Comparison of ENCODE assay signal across 8 mouse cellular contexts in genomic region chr15:78962885-78963284, GRCm38 (mm10). TPM values are rescaled to one million over a fixed set of nuclear protein-coding genes. Genes with fewer than 3 reads are reported as not detected.
DNase-seq lines count a peak whose midpoint lies in the region; ATAC-seq and TF ChIP-seq lines count a peak whose summit lies in the region.

No protein-coding gene starts in this region.

- H3K9ac ChIP-seq in MEL (ENCODE audit: control insufficient read depth, low read depth, low read length, poor library complexity, severe bottlenecking), result no peak overlapping the region
- H3K9ac ChIP-seq in hindbrain, embryonic 15.5 days, result no peak overlapping the region
- no peak overlapping the region for H3K9ac ChIP-seq in liver, adult 2 months (ENCODE audit: low read depth, low read length)
- H3K9ac ChIP-seq in midbrain, postnatal 0 days (replicated peaks; ENCODE audit: low read length, poor library complexity, severe bottlenecking), result no peak overlapping the region

- TF ChIP-seq CTCF in MEL (IDR thresholded peaks at IDR 0.05 in 2 of 3, conservative IDR thresholded peaks at IDR 0.05 in 1 of 3; ENCODE audit: control insufficient read depth in 1 of 3, insufficient read depth in 1 of 3, low read depth in 2 of 3, low read length in 3 of 3, poor library complexity in 1 of 3, severe bottlenecking in 1 of 3), result peak; percentile 51 to 64 (median 56); a peak in 5 of 6 replicates
- TF ChIP-seq CTCF in gastrocnemius, adult 2 months (IDR thresholded peaks at IDR 0.05), result peak; percentile 77
- peak; percentile 90 for TF ChIP-seq CTCF in liver, adult 2 months (IDR thresholded peaks at IDR 0.05; ENCODE audit: low read depth, low read length)
- TF ChIP-seq CTCF in midbrain, postnatal 0 days (IDR thresholded peaks at IDR 0.05), result peak; percentile 85

- H3K79me2 ChIP-seq in MEL (ENCODE audit: control insufficient read depth, insufficient read depth, low read length, poor library complexity), result no peaks in the 10 kb centered on the region
- H3K79me2 ChIP-seq in liver, adult 2 months (ENCODE audit: control insufficient read depth, insufficient read depth, low read length), result no peaks in the 10 kb centered on the region

- DNase-seq in 416B (ENCODE audit: low read depth) (peak; percentile 76), MEL (ENCODE audit: low read depth, low spot score) (peak; percentile 56)
- DNase-seq in cerebellum, adult 9-10 months, result peak; percentile 89
- peak; percentile 83 for DNase-seq in gastrocnemius, adult 2 months
- DNase-seq in liver, adult 2 months (ENCODE audit: extremely low read depth, low read depth, low spot score), result peak; percentile 43
- peak; percentile 79 for DNase-seq in midbrain, postnatal 0 days (ENCODE audit: low spot score)
- peak; percentile 60 to 73 for DNase-seq in urinary bladder, postnatal 4 days (ENCODE audit: low spot score in 2 of 2)

- no peaks in the 10 kb centered on the region for H3K36me3 ChIP-seq in MEL (ENCODE audit: control insufficient read depth in 1 of 2, insufficient read depth in 2 of 2, low read length in 2 of 2)
- H3K36me3 ChIP-seq in hindbrain, embryonic 15.5 days, result peaks cover 30% of the 10 kb centered on the region
- no peaks in the 10 kb centered on the region for H3K36me3 ChIP-seq in liver, adult 2 months (ENCODE audit: control insufficient read depth, insufficient read depth, low read length)
- peaks cover 60% of the 10 kb centered on the region for H3K36me3 ChIP-seq in midbrain, postnatal 0 days (ENCODE audit: insufficient read depth, low read length)

- intact Hi-C loops in gastrocnemius, adult 2 months (cut with DNase I), result no loop called here

- 39% methylated on average over 2 of the region's 2 CpGs for WGBS in hindbrain, embryonic 15.5 days
- 26% methylated on average over 2 of the region's 2 CpGs for WGBS in liver, adult 2 months
- 33% methylated on average over 2 of the region's 2 CpGs for WGBS in midbrain, postnatal 0 days

- no peak for TF ChIP-seq EP300 in MEL (IDR thresholded peaks at IDR 0.05; ENCODE audit: low read depth in 1 of 2, low read length in 2 of 2)

- H3K27ac ChIP-seq in MEL (ENCODE audit: control insufficient read depth, low read depth, low read length), result no peak overlapping the region
- peak overlapping the region; percentile 74 for H3K27ac ChIP-seq in gastrocnemius, adult 2 months
- no peak overlapping the region for H3K27ac ChIP-seq in hindbrain, embryonic 15.5 days (replicated peaks)
- no peak overlapping the region for H3K27ac ChIP-seq in liver, adult 2 months (replicated peaks; ENCODE audit: insufficient read depth, low read depth, low read length)
- H3K27ac ChIP-seq in midbrain, postnatal 0 days (ENCODE audit: low read depth, low read length), result peak overlapping the region; percentile 59

- no peak for TF ChIP-seq POLR2A in MEL (IDR thresholded peaks at IDR 0.05; ENCODE audit: control insufficient read depth in 1 of 2, insufficient read depth in 1 of 2, low read depth in 1 of 2, low read length in 2 of 2, poor library complexity in 1 of 2)
- TF ChIP-seq POLR2A in liver, adult 2 months (IDR thresholded peaks at IDR 0.05; ENCODE audit: extremely low read depth, insufficient read depth, low read length), result no peak

- H3K4me1 ChIP-seq in MEL (ENCODE audit: control insufficient read depth in 1 of 2, insufficient read depth in 2 of 2, low read length in 2 of 2), result no peaks in the 10 kb centered on the region
- 0 out of 2 replicates have a peak, but pooled peaks cover 2% of the 10 kb centered on the region for H3K4me1 ChIP-seq in hindbrain, embryonic 15.5 days (replicated peaks)
- no peaks in the 10 kb centered on the region for H3K4me1 ChIP-seq in liver, adult 2 months (ENCODE audit: control insufficient read depth, insufficient read depth, low read length)
- H3K4me1 ChIP-seq in midbrain, postnatal 0 days (ENCODE audit: insufficient read depth, low read length), result no peaks in the 10 kb centered on the region

- peak; percentile 32 for TF ChIP-seq RAD21 in MEL (IDR thresholded peaks at IDR 0.05; ENCODE audit: low read depth, low read length)

- ATAC-seq in hindbrain, embryonic 15.5 days (ENCODE audit: low FRiP score, low read depth), result peak; percentile 60; the same call in 1 of the 2 replicates
- peak; percentile 57; the same call in 1 of the 2 replicates for ATAC-seq in midbrain, postnatal 0 days (ENCODE audit: low FRiP score)

- H3K27me3 ChIP-seq in MEL (ENCODE audit: control insufficient read depth in 1 of 2, insufficient read depth in 2 of 2, low read length in 2 of 2), result no peaks in the 10 kb centered on the region
- H3K27me3 ChIP-seq in hindbrain, embryonic 15.5 days, result no peaks in the 10 kb centered on the region
- H3K27me3 ChIP-seq in liver, adult 2 months (ENCODE audit: control insufficient read depth, insufficient read depth, low read length), result no peaks in the 10 kb centered on the region
- no peaks in the 10 kb centered on the region for H3K27me3 ChIP-seq in midbrain, postnatal 0 days (ENCODE audit: insufficient read depth, low read length)

- no peak overlapping the region for H3K4me2 ChIP-seq in hindbrain, embryonic 15.5 days
- H3K4me2 ChIP-seq in midbrain, postnatal 0 days (ENCODE audit: low read depth, low read length, poor library complexity, severe bottlenecking), result no peak overlapping the region

- no peaks in the 10 kb centered on the region for H3K9me3 ChIP-seq in MEL (replicated peaks; ENCODE audit: insufficient read depth, low read length)
- no peaks in the 10 kb centered on the region for H3K9me3 ChIP-seq in hindbrain, embryonic 15.5 days
- no peaks in the 10 kb centered on the region for H3K9me3 ChIP-seq in midbrain, postnatal 0 days (ENCODE audit: low read length)

- H3K4me3 ChIP-seq in MEL (ENCODE audit: control insufficient read depth in 1 of 2, insufficient read depth in 1 of 2, low read depth in 2 of 2, low read length in 2 of 2), result no peak overlapping the region
- H3K4me3 ChIP-seq in gastrocnemius, adult 2 months, result no peak overlapping the region
- no peak overlapping the region for H3K4me3 ChIP-seq in hindbrain, embryonic 15.5 days
- H3K4me3 ChIP-seq in liver, adult 2 months (ENCODE audit: insufficient read depth, low read depth, low read length), result no peak overlapping the region
- no peak overlapping the region for H3K4me3 ChIP-seq in midbrain, postnatal 0 days (ENCODE audit: low read depth, low read length)

TF ChIP-seq in MEL, 35 proteins besides CTCF, POLR2A, EP300 and RAD21:
- TF ChIP-seq SIN3A (IDR thresholded peaks at IDR 0.05; ENCODE audit: low read length) (no peak), SMC3 (IDR thresholded peaks at IDR 0.05; ENCODE audit: low read depth, low read length) (peak; percentile 51), TAL1 (IDR thresholded peaks at IDR 0.05; ENCODE audit: low read length) (no peak)

RNA-seq across cellular contexts. Expression of gene Triobp, which starts 15.4 kb away (rescaled TPM):
- total RNA-seq in MEL (2012; rRNA removed), result 18.4 and 21.3 TPM in 2 replicates
- polyA plus RNA-seq in MEL (2012; ENCODE audit: insufficient read depth in 1 of 2, insufficient read length in 2 of 2, low read depth in 1 of 2, low replicate concordance in 2 of 2, missing spikeins in 1 of 2), result 10 to 100 TPM in 1 of 2 experiments, not detected in 1; 31.3 TPM
- 10 to 100 TPM; 33.2 to 36.6 TPM for total RNA-seq in gastrocnemius, adult 2 months (2021)
- polyA plus RNA-seq in hindbrain, embryonic 15.5 days (2015; fragmentation: Nextera tagmentation; extraction: Ambion mirVana), result 42.7 and 43.3 TPM in 2 replicates
- total RNA-seq in liver, adult 2 months (2014; rRNA removed), result 11.9 and 14.3 TPM in 2 replicates
- 19.9 and 24.3 TPM in 2 replicates for polyA plus RNA-seq in liver, adult 2 months (2012; rRNA removed)
- 40.0 and 53.3 TPM in 2 replicates for total RNA-seq in midbrain, postnatal 0 days (2014; rRNA removed)
- polyA plus RNA-seq in midbrain, postnatal 0 days (2015; fragmentation: Nextera tagmentation; extraction: Ambion mirVana), result 24.7 and 28.4 TPM in 2 replicates

RNA-seq across cellular contexts. Expression of gene Nol12, which starts 28.2 kb away (rescaled TPM):
- total RNA-seq in MEL (2012; rRNA removed), result 39.0 and 40.8 TPM in 2 replicates
- 100 to 1,000 TPM in 1 of 2 experiments, not detected in 1; 127 TPM for polyA plus RNA-seq in MEL (2012; ENCODE audit: insufficient read depth in 1 of 2, insufficient read length in 2 of 2, low read depth in 1 of 2, low replicate concordance in 2 of 2, missing spikeins in 1 of 2)
- total RNA-seq in gastrocnemius, adult 2 months (2021), result 10 to 100 TPM; 20.6 to 22.3 TPM
- 57.3 and 69.1 TPM in 2 replicates for polyA plus RNA-seq in hindbrain, embryonic 15.5 days (2015; fragmentation: Nextera tagmentation; extraction: Ambion mirVana)
- total RNA-seq in liver, adult 2 months (2014; rRNA removed), result 4.0 and 5.3 TPM in 2 replicates
- polyA plus RNA-seq in liver, adult 2 months (2012; rRNA removed), result 10.3 and 13.1 TPM in 2 replicates
- total RNA-seq in midbrain, postnatal 0 days (2014; rRNA removed), result 8.1 and 17.1 TPM in 2 replicates
- polyA plus RNA-seq in midbrain, postnatal 0 days (2015; fragmentation: Nextera tagmentation; extraction: Ambion mirVana), result 64.0 and 69.5 TPM in 2 replicates

RNA-seq across cellular contexts. Expression of gene Lgals1, which starts 36.4 kb away (rescaled TPM):
- total RNA-seq in MEL (2012; rRNA removed), result 974 and 1,054 TPM in 2 replicates
- polyA plus RNA-seq in MEL (2012; ENCODE audit: insufficient read depth in 1 of 2, insufficient read length in 2 of 2, low read depth in 1 of 2, low replicate concordance in 2 of 2, missing spikeins in 1 of 2), result 1,000 to 10,000 TPM in 1 of 2 experiments, 100 to 1,000 TPM in 1; 646 to 1,010 TPM
- total RNA-seq in gastrocnemius, adult 2 months (2021), result 100 to 1,000 TPM; 197 to 272 TPM
- polyA plus RNA-seq in hindbrain, embryonic 15.5 days (2015; fragmentation: Nextera tagmentation; extraction: Ambion mirVana), result 113 and 134 TPM in 2 replicates
- total RNA-seq in liver, adult 2 months (2014; rRNA removed), result 23.2 and 31.6 TPM in 2 replicates
- 25.2 and 26.9 TPM in 2 replicates for polyA plus RNA-seq in liver, adult 2 months (2012; rRNA removed)
- total RNA-seq in midbrain, postnatal 0 days (2014; rRNA removed), result 35.4 and 46.2 TPM in 2 replicates
- 69.7 and 76.8 TPM in 2 replicates for polyA plus RNA-seq in midbrain, postnatal 0 days (2015; fragmentation: Nextera tagmentation; extraction: Ambion mirVana)

RNA-seq across cellular contexts. Expression of gene Pdxp, which starts 49.2 kb away (rescaled TPM):
- 16.7 and 21.5 TPM in 2 replicates for total RNA-seq in MEL (2012; rRNA removed)
- polyA plus RNA-seq in MEL (2012; ENCODE audit: insufficient read depth in 1 of 2, insufficient read length in 2 of 2, low read depth in 1 of 2, low replicate concordance in 2 of 2, missing spikeins in 1 of 2), result 10 to 100 TPM in 1 of 2 experiments, not detected in 1; 25.4 TPM
- 1 to 10 TPM; 1.1 to 1.4 TPM for total RNA-seq in gastrocnemius, adult 2 months (2021)
- 96.1 and 110 TPM in 2 replicates for polyA plus RNA-seq in hindbrain, embryonic 15.5 days (2015; fragmentation: Nextera tagmentation; extraction: Ambion mirVana)
- 0.27 and 0.37 TPM in 2 replicates for total RNA-seq in liver, adult 2 months (2014; rRNA removed)
- polyA plus RNA-seq in liver, adult 2 months (2012; rRNA removed), result 0.62 and 1.2 TPM in 2 replicates
- total RNA-seq in midbrain, postnatal 0 days (2014; rRNA removed), result 350 and 364 TPM in 2 replicates
- polyA plus RNA-seq in midbrain, postnatal 0 days (2015; fragmentation: Nextera tagmentation; extraction: Ambion mirVana), result 171 and 181 TPM in 2 replicates

Comparison
In these comparisons a context has a peak if more than half of its experiments do, and no peak if none do; other contexts are left out.
1. H3K27ac ChIP-seq: peak in gastrocnemius, adult 2 months (single experiment) and midbrain, postnatal 0 days (single experiment); none in MEL (single experiment), hindbrain, embryonic 15.5 days (single experiment) and liver, adult 2 months (single experiment).
2. Peak in every context shown above with its lines, with median percentiles within 50 percentile points of each other: DNase-seq and CTCF ChIP-seq.